Mouse (Mus musculus): ENCODE measurements around the gene Adamtsl3.
A peak's percentile ranks its signal among the peaks of the same experiment; 100 is the strongest.

Adamtsl3 gene

GRCm38 (mm10) chr7:82335211-82336121 is at the start of gene Adamtsl3:
Gene Adamtsl3 (plus strand): TSS chr7:82335694.
- DNase-seq: peak; percentile 3

DNA sequence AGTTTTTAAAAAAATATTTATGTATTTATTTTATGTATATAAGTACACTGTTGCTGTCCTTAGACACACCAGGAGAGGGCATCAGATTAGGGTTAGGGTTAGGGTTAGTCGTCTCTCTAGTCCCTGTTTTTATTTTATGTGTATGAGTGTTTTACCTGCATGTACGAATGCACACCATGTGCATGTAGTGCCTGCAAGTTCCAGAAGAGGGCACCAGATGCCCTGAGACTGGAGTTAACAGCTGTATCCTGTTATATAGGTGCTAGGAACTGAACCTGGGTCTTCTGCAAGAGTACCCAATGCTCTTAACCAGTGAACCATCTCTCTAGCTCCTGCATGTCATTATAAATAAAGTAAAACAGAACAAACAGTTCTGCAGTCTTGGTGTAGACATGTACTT is 48.3 kb upstream of the Adamtsl3 start:
- no peak for DNase-seq

GRCm38 (mm10) chr7:82293441-82293840 is 42.1 kb upstream of the Adamtsl3 start:
- DNase-seq: peak; percentile 7

GRCm38 (mm10) chr7:82294083-82294482 is 41.4 kb upstream of the Adamtsl3 start:
- DNase-seq: no peak

- DNase-seq: no peak
These were observed 40.9 kb upstream of the Adamtsl3 start for GRCm38 (mm10) chr7:82294611-82295010.

GRCm38 (mm10) chr7:82308398-82308797 is 27.1 kb upstream of the Adamtsl3 start:
- DNase-seq: no peak

DNA sequence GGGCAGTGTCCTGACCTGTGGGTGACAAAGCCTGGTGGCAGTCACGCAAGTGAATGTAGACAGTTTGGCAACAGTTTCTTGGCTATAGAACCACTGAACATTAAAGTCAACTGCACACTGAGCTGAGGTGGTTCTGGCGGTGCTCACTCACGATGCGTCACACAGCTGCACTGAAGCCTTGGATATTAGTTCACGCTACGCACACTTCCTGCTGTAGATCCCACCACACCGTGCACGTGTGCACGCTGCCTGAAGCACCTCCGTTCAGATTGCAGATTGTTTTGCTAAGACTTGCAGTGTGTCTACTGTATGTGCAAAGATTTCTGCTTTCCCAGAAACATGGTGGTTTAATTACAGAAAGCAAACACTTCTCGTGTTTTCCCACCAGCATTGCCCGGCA is 17.0 kb upstream of the Adamtsl3 start:
- no peak for DNase-seq

GRCm38 (mm10) chr7:82326616-82327015 is 8.9 kb upstream of the Adamtsl3 start:
- no peak for DNase-seq

DNA sequence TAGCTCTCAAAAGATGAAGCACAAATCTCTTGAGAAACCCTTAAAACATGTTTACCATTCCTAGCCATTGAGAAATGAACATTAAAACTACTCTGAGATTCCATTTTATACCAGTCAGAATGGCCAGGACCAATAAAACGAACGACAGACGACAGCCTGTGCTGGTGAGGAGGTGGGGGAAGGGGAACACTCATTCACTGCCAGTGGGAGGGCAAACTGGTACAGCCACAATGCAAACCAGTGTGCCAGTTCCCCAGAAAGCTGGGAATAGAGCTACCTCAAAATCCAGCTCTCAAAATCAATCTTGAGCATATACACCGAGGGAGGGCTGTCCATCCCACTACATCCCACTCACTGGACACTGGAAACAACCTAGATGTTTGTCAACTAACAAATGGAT is 8.3 kb upstream of the Adamtsl3 start:
- DNase-seq: no peak

- no peak for DNase-seq
These were observed 7.6 kb upstream of the Adamtsl3 start for GRCm38 (mm10) chr7:82327881-82328280.

DNA sequence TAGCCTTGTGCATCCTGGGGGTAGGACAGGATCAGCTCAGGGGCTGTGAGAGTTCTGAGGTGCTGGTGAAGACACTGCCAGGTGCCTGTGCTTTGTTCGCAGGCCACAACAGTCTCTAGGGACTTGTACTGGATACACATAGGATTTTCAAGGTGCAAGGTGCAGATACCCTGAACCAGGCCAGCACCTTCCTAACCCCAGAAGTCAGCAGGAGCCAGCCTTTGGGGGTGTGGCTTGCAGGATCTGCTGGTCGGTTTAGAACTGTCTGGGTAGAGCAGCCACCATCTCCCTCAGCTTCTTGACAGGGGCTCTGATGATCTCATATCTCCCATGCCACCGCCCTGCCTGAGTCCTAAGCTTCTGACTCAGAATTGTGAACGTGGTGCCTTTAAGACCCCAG is 5.7 kb upstream of the Adamtsl3 start:
- DNase-seq: no peak

DNA sequence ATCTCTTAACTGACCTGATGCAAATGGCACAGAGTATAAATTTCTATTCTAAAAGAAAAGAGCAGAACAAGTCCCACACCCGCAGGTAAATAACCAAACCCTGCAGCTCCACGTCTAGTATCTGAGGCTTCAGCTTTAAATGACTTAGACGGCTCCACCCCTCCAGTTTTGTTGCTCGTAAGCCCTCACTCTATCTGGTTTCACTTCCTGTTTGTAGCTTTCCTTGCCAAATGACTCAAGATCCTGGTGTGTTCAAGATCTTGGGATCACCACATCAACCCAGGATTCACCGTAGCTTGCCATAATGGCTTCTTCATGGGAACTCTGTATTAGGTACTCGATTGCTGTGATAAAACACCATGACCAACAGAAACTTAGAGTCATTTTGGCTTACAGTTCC is 4.6 kb upstream of the Adamtsl3 start:
- no peak for DNase-seq

GRCm38 (mm10) chr7:82334000-82334399 is 1.5 kb upstream of the Adamtsl3 start:
- no peak for DNase-seq

- DNase-seq: no peak
These were observed 638 bp downstream of the Adamtsl3 start for GRCm38 (mm10) chr7:82336132-82336531.

- DNase-seq: no peak
These were observed 2.6 kb downstream of the Adamtsl3 start for GRCm38 (mm10) chr7:82338121-82338520.

- DNase-seq: no peak
These were observed 3.0 kb downstream of the Adamtsl3 start for GRCm38 (mm10) chr7:82338532-82338931.

GRCm38 (mm10) chr7:82339214-82339613 is 3.7 kb downstream of the Adamtsl3 start:
- DNase-seq: no peak

- DNase-seq: no peak
These were observed 6.0 kb downstream of the Adamtsl3 start for GRCm38 (mm10) chr7:82341476-82341875.

- DNase-seq: no peak
These were observed 11.2 kb downstream of the Adamtsl3 start for GRCm38 (mm10) chr7:82346706-82347105.

DNA sequence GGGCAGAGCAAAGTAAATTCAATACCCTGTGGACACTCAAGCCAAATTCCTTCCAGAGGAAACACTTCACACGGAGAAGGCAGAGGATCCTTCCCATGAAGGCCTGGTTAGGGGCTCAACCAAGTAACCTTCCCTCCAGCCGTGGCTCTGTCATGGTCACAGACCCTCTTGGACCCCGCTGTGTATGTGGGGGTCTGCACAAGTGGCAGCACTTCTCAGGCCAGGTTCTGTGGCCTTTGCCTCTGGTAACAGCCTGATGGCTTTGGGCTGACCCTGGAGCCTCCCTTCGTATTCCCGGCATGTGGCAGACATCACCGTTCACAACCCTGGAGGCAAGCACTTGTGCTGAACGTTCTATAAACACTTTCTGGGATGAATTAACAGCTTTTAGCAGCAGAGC is 14.3 kb downstream of the Adamtsl3 start:
- DNase-seq: no peak

- DNase-seq: no peak
These were observed 14.9 kb downstream of the Adamtsl3 start for GRCm38 (mm10) chr7:82350421-82350820.

DNA sequence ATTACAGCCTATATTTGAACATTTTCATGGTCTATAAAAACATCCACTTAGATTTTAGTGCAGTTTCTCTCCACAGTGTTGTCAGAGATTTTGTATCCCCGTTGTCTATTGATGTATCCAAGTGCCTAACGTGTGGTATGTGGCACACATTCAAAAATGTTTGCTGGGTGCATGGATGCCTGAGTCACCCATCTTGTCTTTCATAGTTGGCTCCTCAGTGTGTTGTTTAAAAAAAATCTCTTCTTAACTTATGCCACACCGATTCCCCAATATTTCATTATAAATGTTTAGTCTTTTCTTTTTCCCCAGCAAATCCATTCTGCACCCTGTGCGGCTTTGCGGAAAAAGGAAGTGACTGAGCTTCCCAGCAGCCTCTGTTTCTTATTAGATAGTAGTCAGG is 23.7 kb downstream of the Adamtsl3 start:
- no peak for DNase-seq

- DNase-seq: no peak
These were observed 24.2 kb downstream of the Adamtsl3 start for GRCm38 (mm10) chr7:82359674-82360073.

DNA sequence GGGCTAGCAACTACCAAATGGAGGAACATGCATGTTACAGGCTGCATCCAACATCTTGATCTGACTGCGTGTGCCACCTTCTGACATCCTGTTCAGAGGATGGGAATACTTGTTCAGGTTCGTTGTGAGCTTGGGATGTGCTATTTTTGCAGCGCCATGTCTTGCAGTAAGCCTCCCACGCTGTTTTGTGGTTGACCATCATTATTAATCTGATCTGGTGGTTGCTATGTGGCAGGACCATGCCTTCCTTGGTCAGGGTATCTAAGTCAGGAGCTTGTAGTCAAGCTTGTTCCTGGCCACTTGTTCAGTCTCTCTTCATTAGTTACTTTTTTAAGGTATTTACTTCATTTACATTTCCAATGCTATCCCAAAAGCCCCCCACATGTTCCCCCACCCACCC is 24.7 kb downstream of the Adamtsl3 start:
- no peak for DNase-seq

- no peak for DNase-seq
These were observed 25.6 kb downstream of the Adamtsl3 start for GRCm38 (mm10) chr7:82361127-82361526.

Data from cerebellum, adult 9-11 months (tissue).